Mouse (Mus musculus) adrenal gland, postnatal 14 days (tissue): ENCODE measurements around the gene Ssh3. TPM values are rescaled to one million over a fixed set of nuclear protein-coding genes. Genes with fewer than 3 reads are reported as not detected.

Source experiments
- DNase-seq: peaks from one replicate; pipeline ENCODE4 v3.0.0; 2021; ENCODE audit warnings: mixed read lengths
- microRNA-seq, 2 experiments: library from miRNA; unstranded; fragments of <30 nt; microRNA quantifications; one replicate each; pipeline ENCODE4 v1.2.0; 2021
- total RNA-seq: library from RNA; stranded (reverse); gene quantifications from 2 replicates; pipeline ENCODE4 v1.2.3, GENCODE M21; 2021

Gene Ssh3
- total RNA-seq, 1 experiment from 2014 or later: 17.3 TPM

DNA sequence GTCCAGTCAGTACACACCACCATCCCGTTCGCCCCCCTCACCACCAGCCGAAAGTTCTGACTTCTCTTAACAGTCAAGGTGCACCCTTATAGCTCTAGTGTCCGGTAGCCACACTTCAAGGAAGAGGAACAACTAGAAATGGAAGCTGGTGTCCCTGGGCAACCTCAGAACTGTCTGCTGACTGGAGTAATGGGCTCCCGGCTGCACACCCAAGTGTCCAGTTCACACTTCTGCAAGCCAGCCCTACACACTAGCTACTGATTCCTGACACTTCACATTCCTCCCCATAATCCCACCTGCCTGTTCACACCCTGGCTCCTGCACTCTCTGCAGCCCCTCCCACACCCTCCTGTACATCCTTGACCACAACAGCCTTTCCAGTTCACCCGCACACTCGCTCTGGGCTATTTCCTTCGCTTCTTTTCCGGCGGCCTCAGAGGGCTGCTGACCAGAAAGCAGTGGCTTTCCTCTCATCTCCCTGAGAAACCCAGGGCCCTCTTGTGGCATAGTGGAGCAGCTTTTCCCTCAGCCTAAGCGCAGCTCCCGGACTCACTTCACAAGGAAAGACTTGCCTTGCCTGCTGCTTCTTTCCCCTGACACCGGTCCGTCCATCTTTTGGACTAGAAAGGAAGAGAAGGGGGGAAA is 52.8 kb downstream of the Ssh3 start:
- DNase-seq: peak; percentile 71

DNA sequence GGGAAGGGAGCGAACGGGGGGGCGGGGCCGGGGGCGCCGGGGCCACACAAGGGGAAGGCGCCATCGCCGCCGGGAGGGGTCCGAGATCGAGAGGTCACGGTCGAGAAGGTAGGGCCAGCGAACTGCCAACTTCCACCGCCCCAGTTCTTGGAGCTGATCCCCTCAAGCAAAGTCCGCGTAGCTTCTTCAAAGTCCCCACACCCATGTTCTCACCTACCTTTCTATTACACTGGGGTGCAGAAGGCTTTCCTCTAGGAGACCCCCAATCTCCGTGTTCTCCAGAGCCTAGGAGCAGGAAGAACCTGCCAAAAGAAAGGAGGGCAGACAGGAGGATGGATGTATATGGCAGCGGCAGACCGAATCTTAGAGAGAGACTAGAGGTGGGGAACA is 53.5 kb downstream of the Ssh3 start:
- DNase-seq: no peak

GRCm38 (mm10) chr19:4214771-4215450 is 54.1 kb downstream of the Ssh3 start:
- peak; percentile 69 for DNase-seq

- DNase-seq: peak; percentile 81
Observed at GRCm38 (mm10) chr19:4214071-4214770, 54.8 kb downstream of the Ssh3 start, which contains the start of the genes Clcf1 and AC109138.7. TSS of gene Clcf1 (plus strand) at chr19:4214238. TSS of gene AC109138.7 (plus strand) at chr19:4214357.

GRCm38 (mm10) chr19:4213524-4213974 is 55.4 kb downstream of the Ssh3 start:
- DNase-seq: peak; percentile 80

- DNase-seq: no peak
Observed at GRCm38 (mm10) chr19:4211891-4212588, 56.9 kb downstream of the Ssh3 start.

Small RNAs within 50 kb of the gene (microRNA-seq; reads per million reads assigned to microRNA genes)
- gene Gm26115: 0 reads per million in 2 experiments
- gene Mir6985: 0.43 to 2.3 reads per million in 2 experiments

Other genes starting within 250 kb of the Ssh3 start
- 289 and 329 TPM in 2 replicates for gene Gstp1, start 231.2 kb downstream of the Ssh3 start, total RNA-seq
- 62.4 and 76.7 TPM in 2 replicates for gene Gstp2, start 223.2 kb downstream of the Ssh3 start, total RNA-seq
- 4.5 and 58.0 TPM in 2 replicates for gene Gstp3, start 209.6 kb downstream of the Ssh3 start, total RNA-seq
- gene Cabp2, start 187.6 kb downstream of the Ssh3 start, total RNA-seq: not detected in 2 replicates
- 78.4 and 97.1 TPM in 2 replicates for gene Cdk2ap2, start 172.0 kb downstream of the Ssh3 start, total RNA-seq
- 95.1 and 116 TPM in 2 replicates for gene Pitpnm1, start 169.2 kb downstream of the Ssh3 start, total RNA-seq
- 81.3 and 94.1 TPM in 2 replicates for gene Aip, start 143.3 kb downstream of the Ssh3 start, total RNA-seq
- 0.08 TPM in 1 of 2 replicates, not detected in the other for gene Gpr152, start 129.4 kb downstream of the Ssh3 start, total RNA-seq
- 1.7 and 2.4 TPM in 2 replicates for gene Cabp4, start 125.1 kb downstream of the Ssh3 start, total RNA-seq
- 183 and 193 TPM in 2 replicates for gene Coro1b, start 120.6 kb downstream of the Ssh3 start, total RNA-seq
- 4.4 and 27.5 TPM in 2 replicates for gene Ptprcap, start 115.6 kb downstream of the Ssh3 start, total RNA-seq
- 29.1 and 34.4 TPM in 2 replicates for gene Rps6kb2, start 105.8 kb downstream of the Ssh3 start, total RNA-seq
- gene Carns1, start 93.7 kb downstream of the Ssh3 start, total RNA-seq: 2.6 and 4.1 TPM in 2 replicates
- 1.9 and 15.1 TPM in 2 replicates for gene Tbc1d10c, start 77.9 kb downstream of the Ssh3 start, total RNA-seq
- 369 and 402 TPM in 2 replicates for gene Ppp1ca, start 77.1 kb downstream of the Ssh3 start, total RNA-seq
- gene Rad9a, start 67.5 kb downstream of the Ssh3 start, total RNA-seq: 8.2 and 10.7 TPM in 2 replicates
- gene Clcf1, start 54.9 kb downstream of the Ssh3 start, total RNA-seq: 10.8 and 16.3 TPM in 2 replicates
- not detected in 2 replicates for gene AC109138.7, start 54.8 kb downstream of the Ssh3 start, total RNA-seq
- gene Pold4, start 37.3 kb downstream of the Ssh3 start, total RNA-seq: 43.3 and 57.9 TPM in 2 replicates
- gene Ankrd13d, start 14.0 kb upstream of the Ssh3 start, total RNA-seq: 2.7 and 4.8 TPM in 2 replicates
- gene Grk2, start 37.0 kb upstream of the Ssh3 start, total RNA-seq: 45.2 and 74.4 TPM in 2 replicates
- 96.2 and 111 TPM in 2 replicates for gene Kdm2a, start 129.1 kb upstream of the Ssh3 start, total RNA-seq
- 14.1 and 17.3 TPM in 2 replicates for gene Rhod, start 170.3 kb upstream of the Ssh3 start, total RNA-seq
- 35.0 and 41.1 TPM in 2 replicates for gene Syt12, start 208.3 kb upstream of the Ssh3 start, total RNA-seq
- gene 2010003K11Rik, start 229.4 kb upstream of the Ssh3 start, total RNA-seq: 23.0 and 25.2 TPM in 2 replicates
- 351 and 352 TPM in 2 replicates for gene Pcx, start 241.3 kb upstream of the Ssh3 start, total RNA-seq